Mouse (Mus musculus) cerebellum, postnatal 36 days (tissue): Measurements from ENCODE around the gene Mad2l2.

Experiments
- DNase-seq, 2 experiments: peaks; one replicate each; pipeline ENCODE4 v3.0.0; 2021 to 2022; ENCODE audit warnings: mixed read lengths in 2 of 2

Mad2l2 gene

GRCm38 (mm10) chr4:148130133-148130532, at the start of gene Mad2l2:
Gene Mad2l2, plus strand, starts transcription at chr4:148130384.
- DNase-seq: no peak

GRCm38 (mm10) chr4:148080597-148080973, 49.6 kb upstream of the Mad2l2 start:
- peak; percentile 45 for DNase-seq

- no peak for DNase-seq
Observed at GRCm38 (mm10) chr4:148081201-148081600, 49.0 kb upstream of the Mad2l2 start.

GRCm38 (mm10) chr4:148082257-148083044, 47.7 kb upstream of the Mad2l2 start:
- peak; percentile 51 to 55 for DNase-seq

- no peak for DNase-seq
Observed at GRCm38 (mm10) chr4:148083176-148083899, 46.8 kb upstream of the Mad2l2 start.

- no peak for DNase-seq
Observed at GRCm38 (mm10) chr4:148084261-148084714, 45.9 kb upstream of the Mad2l2 start.

- no peak for DNase-seq
Observed at GRCm38 (mm10) chr4:148085131-148085906, 44.9 kb upstream of the Mad2l2 start.

GRCm38 (mm10) chr4:148085907-148086305, 44.3 kb upstream of the Mad2l2 start:
- no peak for DNase-seq

GRCm38 (mm10) chr4:148087091-148087906, 42.9 kb upstream of the Mad2l2 start:
- no peak for DNase-seq

- peak; percentile 92 to 94 for DNase-seq
Observed at GRCm38 (mm10) chr4:148087907-148088527, 42.2 kb upstream of the Mad2l2 start, which contains the start of gene Agtrap. Gene Agtrap, minus strand, starts transcription at chr4:148088031.

- no peak for DNase-seq
Observed at GRCm38 (mm10) chr4:148089166-148089565, 41.0 kb upstream of the Mad2l2 start.

GRCm38 (mm10) chr4:148091181-148091580, 39.0 kb upstream of the Mad2l2 start:
- DNase-seq: no peak

- DNase-seq: no peak
Observed at GRCm38 (mm10) chr4:148092551-148093271, 37.5 kb upstream of the Mad2l2 start.

GRCm38 (mm10) chr4:148094161-148094560, 36.0 kb upstream of the Mad2l2 start:
- no peak for DNase-seq

- no peak for DNase-seq
Observed at GRCm38 (mm10) chr4:148095081-148095480, 35.1 kb upstream of the Mad2l2 start.

- DNase-seq: no peak
Observed at GRCm38 (mm10) chr4:148097936-148098335, 32.2 kb upstream of the Mad2l2 start.

- no peak for DNase-seq
Observed at GRCm38 (mm10) chr4:148098666-148099065, 31.5 kb upstream of the Mad2l2 start.

- DNase-seq: peak; percentile 65 to 73
Observed at GRCm38 (mm10) chr4:148101801-148102527, 28.2 kb upstream of the Mad2l2 start.

- DNase-seq: no peak
Observed at GRCm38 (mm10) chr4:148104146-148104545, 26.0 kb upstream of the Mad2l2 start.

- DNase-seq: no peak
Observed at GRCm38 (mm10) chr4:148107621-148108291, 22.4 kb upstream of the Mad2l2 start.
